Mouse (Mus musculus) CH12.LX (cell line): Measurements from ENCODE around the gene Itih5.

Experiments
- CTCF ChIP-seq, 2 experiments: IDR thresholded peaks in 1 of 2; conservative IDR thresholded peaks in 1 of 2; 2 replicates each; pipeline ENCODE4 v1.5.1; 2011 to 2012; ENCODE audit warnings: low read depth in 2 of 2, low read length in 2 of 2, improper control_type of control experiment in 1 of 2, inconsistent platforms in 1 of 2, mild to moderate bottlenecking in 1 of 2, moderate library complexity in 1 of 2
- GABPA ChIP-seq: IDR thresholded peaks from 2 replicates; pipeline ENCODE4 v1.6.1; 2012; ENCODE audit warnings: low read depth, low read length, improper control_type of control experiment, inconsistent platforms; ENCODE audit not compliant: insufficient replicate concordance
- POLR2A ChIP-seq: IDR thresholded peaks from 2 replicates; pipeline ENCODE4 v1.6.1; 2011; ENCODE audit warnings: low read depth, mild to moderate bottlenecking, improper control_type of control experiment, low read length
- USF1 ChIP-seq: IDR thresholded peaks from 2 replicates; pipeline ENCODE4 v1.6.1; 2014; ENCODE audit warnings: low read depth, mild to moderate bottlenecking, inconsistent platforms, low read length, improper control_type of control experiment

DNA sequence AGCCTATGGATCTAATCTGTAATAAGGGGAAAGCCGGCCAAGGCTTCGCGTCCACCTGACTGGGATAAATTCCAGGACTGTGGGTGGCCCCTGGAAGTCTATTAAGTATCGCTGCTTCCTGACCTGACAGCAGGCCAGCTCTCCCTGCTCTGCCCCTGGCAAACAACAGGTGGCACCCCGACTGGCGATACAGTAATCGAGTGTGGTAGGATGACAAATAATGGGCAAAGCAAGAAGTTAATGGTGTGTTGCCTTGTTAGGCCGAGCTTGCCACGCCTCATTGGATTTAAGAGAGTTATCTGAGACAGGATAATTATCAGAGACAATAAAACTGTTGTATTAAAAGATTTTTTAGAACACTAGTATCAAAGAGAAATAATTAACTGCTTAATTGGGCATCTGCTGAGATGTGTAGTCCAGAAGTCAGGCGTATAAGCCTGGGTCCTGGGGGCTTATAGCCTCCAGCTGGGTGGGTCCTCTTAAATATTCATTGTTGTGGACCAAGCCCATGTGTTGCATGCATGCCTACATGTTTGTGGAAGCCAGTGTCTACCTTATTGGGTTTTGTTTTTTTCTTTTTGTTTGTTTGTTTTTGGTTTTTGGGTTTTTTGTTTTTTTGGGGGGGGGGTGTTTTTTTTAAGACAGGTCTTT lies 140.3 kb downstream of the Itih5 start:
- TF ChIP-seq GABPA, result no peak
- TF ChIP-seq POLR2A, result no peak
- TF ChIP-seq CTCF (conservative IDR thresholded peaks at IDR 0.05 in 1 of 2, IDR thresholded peaks at IDR 0.05 in 1 of 2; ENCODE audit: low read depth in 2 of 2, low read length in 2 of 2), result peak in 1 of 2 experiments; percentile 48; a peak in 2 of 4 replicates
- no peak for TF ChIP-seq USF1
